Mouse (Mus musculus): ENCODE data around the gene Sry.

Gene Sry

DNA sequence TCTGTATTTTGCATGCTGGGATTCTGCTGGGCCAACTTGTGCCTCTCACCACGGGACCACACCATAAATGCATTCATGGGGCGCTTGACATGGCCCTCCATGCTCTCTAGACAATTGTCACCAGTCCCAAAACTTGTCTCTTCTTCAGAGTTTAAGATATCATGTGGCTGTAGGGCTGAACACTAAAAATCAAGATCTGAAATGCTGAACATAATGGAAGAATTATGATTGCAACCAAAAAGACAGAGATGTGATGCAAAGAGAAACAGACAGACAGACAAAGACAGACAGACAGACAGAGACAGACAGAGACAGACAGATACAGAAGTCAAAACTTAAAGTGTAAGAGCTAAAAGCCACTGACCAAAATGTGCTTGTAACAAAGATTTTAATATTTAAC, at the start of gene Sry:
Gene Sry, minus strand, starts transcription at position 101 of the 400 bp plus-strand sequence.
- in situ Hi-C loops (cut with MboI, MseI) = no loop called here
